Mouse (Mus musculus): Measurements from ENCODE around the gene Spata16.
"Not testable (repeated sequence)": the region's sequence is repeated elsewhere in the genome, so short reads cannot be mapped to it uniquely, and the experiment has no call there.

The Spata16 gene

GRCm38 (mm10) chr3:26637402-26637801, at the start of gene Spata16:
Spata16 (plus strand) TSS chr3:26637620.
- DNase-seq (ENCODE audit: low read depth) = no peak

DNA sequence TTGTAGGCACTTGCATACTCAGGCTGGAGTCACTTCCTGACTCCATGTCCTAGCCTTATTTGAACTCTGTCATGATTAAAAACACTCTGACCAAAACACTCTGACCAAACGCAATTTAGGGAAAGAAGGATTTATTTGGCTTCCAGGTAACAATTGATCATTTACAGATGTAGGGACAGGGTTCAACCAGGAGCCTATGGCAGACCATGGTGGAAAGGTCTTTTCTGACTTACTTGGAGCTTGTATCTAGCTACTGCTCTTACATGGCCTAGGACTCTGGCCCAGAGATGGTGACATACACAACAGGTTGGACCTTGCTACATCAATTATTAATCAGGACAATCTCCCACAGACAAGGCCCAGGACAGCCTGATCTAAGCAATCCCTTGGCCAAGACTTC, 32.6 kb upstream of the Spata16 start:
- DNase-seq (ENCODE audit: low read depth) = no peak

- no peak for DNase-seq (ENCODE audit: low read depth)
These were observed 28.9 kb upstream of the Spata16 start for GRCm38 (mm10) chr3:26608531-26608930.

GRCm38 (mm10) chr3:26639214-26639613, 1.8 kb downstream of the Spata16 start:
- DNase-seq (ENCODE audit: low read depth) = no peak

GRCm38 (mm10) chr3:26639851-26640250, 2.4 kb downstream of the Spata16 start:
- DNase-seq (ENCODE audit: low read depth) = no peak

GRCm38 (mm10) chr3:26640321-26641075, 3.1 kb downstream of the Spata16 start:
- no peak for DNase-seq (ENCODE audit: low read depth)

DNA sequence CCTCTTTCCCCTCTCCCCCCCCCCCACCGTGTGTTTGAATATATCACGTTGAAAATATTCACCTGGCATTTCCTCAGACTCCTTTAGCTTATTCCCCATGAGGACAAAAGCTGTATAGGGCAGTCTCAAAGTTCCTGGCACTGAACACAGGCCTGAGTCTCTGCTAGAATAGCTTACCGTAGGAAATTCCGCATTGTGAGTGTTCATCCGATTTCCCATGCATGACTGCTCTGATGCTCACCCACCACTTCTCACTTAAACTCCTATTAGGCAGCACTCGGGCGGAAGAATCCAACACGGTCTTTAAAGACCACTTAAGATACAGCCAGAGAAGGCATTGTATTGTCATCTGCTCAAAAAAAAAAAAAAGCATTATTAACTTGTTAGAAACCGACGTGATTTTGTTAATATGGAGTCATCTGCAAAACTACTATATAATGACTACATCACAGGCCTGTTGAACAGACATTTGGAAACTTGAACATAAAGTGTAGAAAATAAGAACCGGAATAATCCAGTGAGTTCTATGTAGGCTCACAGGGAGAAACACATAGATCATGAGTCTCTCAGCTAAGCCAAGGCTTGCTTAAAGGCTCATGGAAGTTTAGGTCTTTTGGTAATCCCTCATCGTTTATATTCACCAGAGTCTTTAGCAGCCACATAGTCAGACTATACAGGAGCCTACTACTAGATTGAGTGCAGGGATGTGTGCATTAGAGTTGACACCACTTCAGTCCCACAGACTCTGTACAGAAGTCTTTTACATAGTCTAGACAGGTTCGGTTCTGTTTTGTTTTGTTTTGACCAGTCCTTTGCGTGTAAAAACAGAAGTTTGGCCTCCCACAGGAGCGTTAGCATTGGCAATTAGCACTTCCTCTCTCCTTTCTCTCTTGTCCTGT, 4.2 kb downstream of the Spata16 start:
- DNase-seq (ENCODE audit: low read depth) = no peak

DNA sequence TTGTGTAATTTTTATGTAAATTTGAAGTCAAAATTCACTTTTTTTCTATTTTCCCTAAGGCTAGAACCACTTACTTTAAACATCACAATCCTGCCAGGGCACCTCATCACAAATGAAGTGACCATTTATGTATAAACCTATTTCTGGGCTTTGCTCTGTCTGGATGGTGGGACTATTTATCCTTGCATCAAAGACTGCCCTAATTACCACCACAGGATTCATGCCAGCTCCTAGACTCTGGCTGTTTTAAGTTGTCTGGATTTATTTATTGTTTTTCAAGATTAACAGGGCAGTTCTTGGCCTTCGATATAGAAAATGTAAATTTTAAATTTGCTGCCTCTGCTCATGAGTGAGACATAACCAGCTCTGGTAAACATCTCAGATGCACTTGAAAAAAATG, 6.7 kb downstream of the Spata16 start:
- DNase-seq (ENCODE audit: low read depth) = no peak

GRCm38 (mm10) chr3:26646834-26647233, 9.4 kb downstream of the Spata16 start:
- DNase-seq (ENCODE audit: low read depth) = no peak

DNA sequence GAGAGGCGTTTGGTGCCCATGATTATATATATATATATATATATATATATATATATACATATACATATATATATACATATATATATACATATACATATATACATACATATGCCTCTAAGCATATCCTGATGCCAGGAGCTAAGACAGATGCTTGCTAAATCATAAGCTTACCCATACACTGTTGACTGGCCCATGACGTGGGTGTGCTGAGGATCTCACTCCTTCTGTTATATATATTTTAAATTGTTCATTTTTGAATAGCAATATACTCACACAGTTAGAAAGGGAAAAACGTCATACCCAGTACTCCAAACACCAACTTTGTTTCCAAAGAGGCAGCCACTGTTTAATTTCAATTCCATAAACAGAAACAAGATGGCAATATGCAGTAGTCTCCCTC, 48.4 kb downstream of the Spata16 start:
- DNase-seq (ENCODE audit: low read depth) = no peak

DNA sequence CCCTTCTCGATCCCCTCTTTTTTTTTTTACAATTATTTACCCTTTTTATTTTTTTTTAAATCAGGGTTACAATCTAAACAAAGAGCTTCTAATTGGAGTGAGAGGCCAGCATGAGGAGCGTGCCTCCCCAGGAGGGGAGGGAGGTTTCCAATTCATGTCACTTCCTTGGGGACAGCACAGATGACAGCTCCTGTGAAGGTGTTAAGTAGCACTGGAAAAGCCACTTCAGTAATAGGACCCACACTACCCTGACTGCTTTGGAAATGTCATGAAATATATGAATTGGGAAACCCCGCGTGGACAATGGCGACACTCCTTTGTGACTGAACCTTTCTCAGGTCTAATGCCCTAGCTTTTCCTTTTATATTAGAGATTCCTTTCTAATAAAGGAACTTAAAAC, 72.1 kb downstream of the Spata16 start:
- DNase-seq (ENCODE audit: low read depth) = not testable (repeated sequence)

GRCm38 (mm10) chr3:26727526-26727925, 90.1 kb downstream of the Spata16 start:
- DNase-seq (ENCODE audit: low read depth) = no peak

GRCm38 (mm10) chr3:26750492-26750891, 113.1 kb downstream of the Spata16 start:
- DNase-seq (ENCODE audit: low read depth) = peak; percentile 53

GRCm38 (mm10) chr3:26752441-26752840, 115.0 kb downstream of the Spata16 start:
- peak; percentile 31 for DNase-seq (ENCODE audit: low read depth)

DNA sequence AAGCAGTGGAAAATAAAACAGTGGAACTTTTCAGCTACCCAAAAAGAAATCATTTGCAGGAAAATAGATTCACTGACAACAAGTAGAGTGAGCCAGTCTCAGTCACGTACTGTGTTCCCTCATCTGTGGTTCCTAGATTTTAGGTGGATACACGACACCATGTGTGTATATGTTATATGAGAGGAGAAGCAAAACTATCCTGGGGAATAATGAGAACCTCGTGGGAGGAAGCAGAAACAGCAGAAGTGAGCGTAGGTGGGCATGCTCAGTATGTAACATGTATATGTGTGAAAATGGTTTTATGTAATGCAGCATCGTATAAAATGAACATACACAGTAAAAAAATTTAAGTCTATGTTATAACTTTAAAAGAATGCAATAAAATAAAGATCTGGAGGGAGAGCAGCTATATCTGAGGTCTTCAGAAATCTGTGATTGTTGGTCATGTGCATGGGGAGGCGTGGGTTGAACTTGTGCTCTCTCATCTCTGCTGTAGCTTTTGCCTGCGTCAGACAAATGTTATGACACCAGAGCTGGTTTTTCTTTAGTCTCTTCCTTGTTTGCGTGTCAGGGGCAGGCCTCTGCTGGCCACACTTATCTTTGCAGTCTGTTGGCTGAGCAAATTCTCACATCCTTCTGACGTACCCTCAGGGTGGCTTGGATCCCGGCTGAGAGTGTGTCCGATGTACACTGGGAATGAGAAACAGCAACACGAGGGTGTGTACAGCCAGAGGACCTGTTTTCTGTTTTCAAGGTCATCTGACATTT, 156.1 kb downstream of the Spata16 start:
- no peak for DNase-seq (ENCODE audit: low read depth)

DNA sequence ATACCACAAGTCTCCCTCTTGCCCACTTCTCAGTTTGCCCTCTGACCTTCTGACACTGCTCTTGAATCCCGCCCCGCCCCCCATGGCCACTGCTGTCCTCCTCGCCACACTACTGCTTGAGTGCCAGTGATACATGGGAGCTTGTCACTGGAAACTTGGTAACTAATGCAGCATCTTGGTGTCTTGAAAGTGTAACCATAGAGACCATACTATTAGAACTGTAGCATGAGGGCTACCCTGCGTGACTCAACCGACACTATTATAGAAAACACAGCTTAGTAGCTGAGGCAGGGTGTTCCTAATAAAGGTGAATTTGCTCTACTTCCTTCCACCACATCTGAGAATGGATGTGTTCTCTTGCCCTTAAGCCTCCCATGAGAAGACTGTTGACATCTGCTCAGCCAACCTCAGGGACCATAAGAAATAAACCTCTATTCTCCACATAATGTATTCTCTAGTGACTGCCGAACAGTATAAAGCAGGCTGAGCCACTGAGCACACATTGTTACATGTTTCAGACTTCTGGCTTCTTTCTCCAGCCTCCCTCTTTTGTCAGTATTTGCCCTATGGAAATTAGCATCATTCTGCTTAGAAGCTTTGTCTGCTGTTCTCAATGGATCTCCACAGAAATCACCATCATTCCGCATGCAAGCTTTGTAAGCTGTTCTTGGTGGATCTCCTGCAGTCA, 158.6 kb downstream of the Spata16 start:
- DNase-seq (ENCODE audit: low read depth) = no peak

- DNase-seq (ENCODE audit: low read depth) = no peak
These were observed 159.5 kb downstream of the Spata16 start for GRCm38 (mm10) chr3:26796954-26797353.

DNA sequence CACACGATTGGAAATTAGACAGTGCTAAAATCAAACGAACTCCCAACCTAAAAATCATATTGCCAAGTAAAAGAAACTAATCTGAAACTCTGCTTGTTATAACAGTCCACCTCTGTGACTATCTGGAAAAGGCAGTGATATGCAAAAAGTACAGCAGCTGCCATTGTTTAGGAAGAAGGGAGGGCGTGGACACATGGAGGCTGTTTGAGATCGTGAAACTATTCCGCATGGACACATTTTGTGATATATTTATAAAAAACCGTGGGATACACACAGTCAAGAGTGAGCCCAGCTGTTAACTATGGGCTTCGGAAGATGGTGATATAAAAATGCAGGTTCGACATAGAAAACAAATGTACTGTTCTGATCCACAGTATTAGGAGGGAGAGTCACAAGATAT, 176.9 kb downstream of the Spata16 start:
- DNase-seq (ENCODE audit: low read depth) = no peak

GRCm38 (mm10) chr3:26815764-26816163, 178.3 kb downstream of the Spata16 start:
- DNase-seq (ENCODE audit: low read depth) = no peak

DNA sequence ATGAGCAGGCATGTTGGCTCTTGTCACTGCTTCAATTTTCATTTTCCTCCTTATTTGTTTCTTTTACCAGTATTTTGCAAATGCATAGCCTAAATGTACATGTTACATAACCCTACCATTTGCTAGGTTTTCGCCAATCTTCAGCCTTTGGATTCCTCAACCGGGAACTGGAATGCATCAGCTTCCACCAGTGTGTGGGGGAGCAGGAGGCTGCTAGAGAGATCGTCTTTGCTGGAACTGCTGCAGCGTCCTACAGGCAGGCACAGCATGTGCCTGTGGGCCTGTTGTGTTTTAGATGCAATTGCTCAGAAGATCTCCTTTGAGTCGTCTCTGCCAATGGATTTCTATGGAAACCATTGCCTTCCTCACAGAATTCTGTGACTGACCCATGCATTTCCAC, 182.0 kb downstream of the Spata16 start:
- DNase-seq (ENCODE audit: low read depth) = no peak

DNA sequence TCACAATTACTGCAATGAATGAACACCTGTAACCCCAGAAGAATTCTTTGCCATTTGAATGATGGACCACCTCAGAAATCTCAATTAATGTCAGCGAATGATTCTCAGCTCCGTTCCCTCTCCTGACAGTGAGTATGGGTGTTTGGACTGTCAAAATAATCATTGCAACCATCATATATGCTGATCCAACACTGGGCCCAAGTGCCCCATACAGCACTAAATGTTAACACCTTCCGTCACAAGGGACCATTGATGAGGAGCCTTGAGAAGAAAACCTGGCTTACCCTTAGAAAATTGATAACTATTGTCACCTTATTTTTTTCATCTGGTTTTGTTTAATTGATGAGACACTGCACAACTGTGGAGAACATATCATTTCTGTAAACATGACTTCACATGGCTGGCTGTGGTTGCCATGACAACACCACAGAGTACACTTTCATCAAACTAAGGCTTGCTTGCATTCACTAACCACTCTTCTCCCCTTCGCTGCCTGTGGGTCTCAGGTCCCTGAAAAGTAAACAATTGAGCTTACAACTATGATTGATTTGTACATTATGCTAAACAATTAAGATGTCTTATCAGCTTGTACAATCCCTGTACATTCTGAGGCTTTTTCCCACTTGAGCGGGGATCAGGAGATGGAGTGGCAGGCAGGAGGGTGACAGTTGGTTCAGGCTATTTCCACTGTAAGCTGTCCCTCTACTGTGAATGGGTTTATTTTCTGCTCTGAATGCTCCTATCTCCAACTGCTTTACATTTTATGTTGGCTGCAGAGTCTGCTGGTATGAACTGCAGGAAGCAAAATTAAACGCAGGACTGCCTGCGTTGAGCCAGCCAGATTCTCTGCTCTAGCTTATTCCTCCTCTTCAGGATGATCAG, 189.8 kb downstream of the Spata16 start:
- no peak for DNase-seq (ENCODE audit: low read depth)

Measured in 416B (cell line).